Mouse (Mus musculus): ENCODE data around the gene Irak1.
A peak's percentile ranks its signal among the peaks of the same experiment; 100 is the strongest.

Irak1 gene

DNA sequence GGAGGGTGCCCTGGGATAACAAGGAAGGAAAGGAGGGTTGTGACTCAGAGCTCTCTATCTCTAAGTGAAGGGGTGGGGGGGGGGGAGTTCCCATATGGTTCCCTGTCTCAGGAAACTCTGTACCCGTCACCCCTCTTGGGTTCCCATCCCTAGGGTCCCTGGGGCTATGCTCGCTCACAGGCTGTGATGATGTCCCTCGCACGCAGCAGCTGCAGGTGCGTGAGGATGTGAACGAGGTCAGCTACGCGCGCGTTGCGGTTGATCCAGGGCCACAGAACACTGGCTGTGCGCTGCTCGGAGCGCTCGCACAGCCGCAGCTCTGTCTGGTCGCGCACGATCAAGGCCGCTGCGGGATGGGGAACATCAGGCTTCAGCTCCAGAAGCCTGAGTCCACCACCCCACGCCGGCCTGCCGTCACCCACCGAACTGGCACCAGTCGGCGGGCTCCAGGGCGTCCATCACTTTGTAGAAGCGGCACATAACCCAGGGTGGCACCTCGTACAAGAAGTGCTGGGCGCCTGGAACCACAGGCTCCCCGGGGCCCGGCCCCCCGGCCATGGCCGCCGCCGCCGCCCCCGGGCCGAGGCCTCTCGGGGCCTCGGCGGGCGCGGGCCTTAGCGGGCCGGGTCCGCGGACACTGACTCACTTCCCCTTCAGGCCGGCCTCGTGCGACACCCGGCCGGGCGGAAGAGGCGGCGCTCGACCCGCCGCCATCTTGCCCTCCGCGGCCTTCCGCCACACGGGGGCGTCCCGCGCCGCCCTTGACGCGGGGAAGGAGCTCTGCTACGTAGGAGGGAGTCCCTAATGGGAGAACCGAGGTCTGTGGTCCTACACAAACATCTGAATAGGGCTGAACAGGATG lies at the start of gene Irak1:
Gene Irak1, minus strand, starts transcription at position 731 of the 862 bp plus-strand sequence.
- no peak for DNase-seq (ENCODE audit: low read depth, low spot score)

DNA sequence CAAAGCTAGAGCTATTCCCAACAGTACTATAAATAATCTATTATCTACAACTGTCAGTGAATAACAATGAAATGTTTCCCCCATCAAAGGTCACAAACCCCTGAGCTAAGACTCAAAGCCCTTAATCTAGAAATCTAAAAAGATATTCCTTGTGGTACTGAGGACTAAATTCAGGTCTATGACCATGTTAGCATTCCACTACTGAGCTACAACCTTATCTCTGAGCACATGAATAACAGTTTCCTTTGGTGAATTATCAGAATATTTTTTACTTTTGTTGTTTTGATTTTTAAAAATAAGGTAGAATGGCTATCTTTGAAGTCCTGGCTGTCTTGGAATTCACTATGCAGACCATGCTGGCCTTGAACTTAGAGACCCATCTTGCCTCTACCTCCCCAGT lies 47.1 kb upstream of the Irak1 start:
- DNase-seq (ENCODE audit: low read depth, low spot score): no peak

DNA sequence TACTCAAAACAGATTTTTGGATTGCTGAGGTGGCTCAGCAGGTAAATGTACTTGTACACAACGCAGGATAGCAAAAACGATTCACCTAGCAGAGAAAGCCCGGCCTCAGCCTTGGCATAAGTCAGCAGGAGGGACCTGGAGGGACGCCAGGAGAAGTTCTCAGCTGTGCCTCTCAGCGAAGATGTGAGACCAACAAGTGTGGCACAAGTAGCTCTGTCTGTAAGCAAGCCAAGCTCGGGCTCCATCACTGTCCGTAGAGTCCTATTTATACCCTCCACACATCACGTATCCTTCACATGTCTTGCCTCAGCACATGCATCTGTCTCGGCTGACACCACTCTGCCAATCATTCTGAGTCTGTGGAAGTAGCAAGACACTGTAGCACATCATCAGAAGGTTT lies 44.2 kb upstream of the Irak1 start:
- peak; percentile 2 for DNase-seq (ENCODE audit: low read depth, low spot score)

DNA sequence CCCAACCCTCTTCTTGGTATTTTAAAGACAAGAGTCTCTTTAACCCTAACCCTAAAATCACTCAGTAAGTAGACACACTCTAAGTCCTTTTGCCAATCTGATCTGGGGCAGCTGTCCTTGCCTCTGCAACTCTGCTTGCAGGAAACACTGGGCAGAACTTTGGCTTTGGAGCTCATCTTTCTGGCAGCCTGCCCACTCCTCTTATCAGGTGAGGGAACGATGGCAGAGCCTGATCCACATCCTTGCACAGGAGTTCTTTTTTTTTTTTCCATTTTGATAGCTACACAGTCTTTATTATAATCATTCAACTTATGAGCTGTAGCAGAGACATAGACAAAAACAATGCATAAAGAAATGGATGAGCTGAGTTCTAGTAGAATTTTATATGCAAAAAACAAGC lies 21.4 kb upstream of the Irak1 start:
- DNase-seq (ENCODE audit: low read depth, low spot score): no peak

DNA sequence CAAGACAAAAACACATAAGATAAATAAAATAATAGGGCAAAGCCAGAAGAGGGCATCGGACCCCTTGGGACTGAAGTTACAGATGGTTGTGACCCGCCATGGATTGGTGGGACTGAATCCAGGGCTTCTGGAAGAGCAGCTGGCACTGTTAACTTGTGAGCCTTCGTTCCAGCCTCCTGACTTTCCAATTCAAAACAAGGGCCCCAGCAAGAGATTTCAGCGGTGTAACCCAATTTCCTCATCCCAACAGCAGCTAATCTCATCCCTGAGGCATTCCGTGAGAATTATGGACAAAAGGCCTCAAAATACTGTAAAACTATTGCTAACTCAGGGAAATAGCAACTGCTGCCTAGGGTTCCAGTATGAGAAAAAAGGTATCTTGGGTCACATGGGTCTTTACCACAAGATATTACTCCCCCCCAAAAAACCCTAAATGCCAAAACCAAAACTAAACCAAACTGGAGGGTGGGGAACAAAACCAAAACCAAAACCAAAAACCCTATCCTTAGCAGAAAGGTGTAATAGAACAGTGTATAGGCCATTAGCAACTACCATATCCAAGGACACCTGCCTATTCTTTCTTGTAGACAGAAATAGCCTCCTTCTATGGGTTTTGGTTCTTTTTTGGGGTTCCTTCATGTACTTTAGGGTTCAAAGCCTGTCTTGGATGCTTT lies 14.1 kb upstream of the Irak1 start:
- DNase-seq (ENCODE audit: low read depth, low spot score): no peak

DNA sequence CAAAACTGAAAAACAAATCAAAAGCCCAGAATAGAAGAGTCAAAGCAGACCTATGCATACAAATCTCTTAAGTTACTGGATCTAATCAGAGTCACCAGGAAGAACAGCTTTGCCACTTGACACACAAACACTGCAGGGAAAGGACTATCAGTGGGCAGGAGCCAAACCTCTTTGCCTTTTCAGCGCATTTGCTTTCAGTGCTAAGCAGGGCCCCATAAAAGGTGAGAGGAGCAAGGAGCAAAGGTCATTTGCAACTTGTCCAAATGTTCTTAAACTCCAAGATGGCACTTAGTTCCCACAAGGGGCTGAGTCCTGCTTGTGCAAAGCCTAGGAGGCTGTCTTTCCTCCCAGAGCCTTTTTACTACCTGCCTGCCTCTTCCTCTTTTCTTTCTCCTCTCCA lies 6.3 kb upstream of the Irak1 start:
- DNase-seq (ENCODE audit: low read depth, low spot score): no peak

DNA sequence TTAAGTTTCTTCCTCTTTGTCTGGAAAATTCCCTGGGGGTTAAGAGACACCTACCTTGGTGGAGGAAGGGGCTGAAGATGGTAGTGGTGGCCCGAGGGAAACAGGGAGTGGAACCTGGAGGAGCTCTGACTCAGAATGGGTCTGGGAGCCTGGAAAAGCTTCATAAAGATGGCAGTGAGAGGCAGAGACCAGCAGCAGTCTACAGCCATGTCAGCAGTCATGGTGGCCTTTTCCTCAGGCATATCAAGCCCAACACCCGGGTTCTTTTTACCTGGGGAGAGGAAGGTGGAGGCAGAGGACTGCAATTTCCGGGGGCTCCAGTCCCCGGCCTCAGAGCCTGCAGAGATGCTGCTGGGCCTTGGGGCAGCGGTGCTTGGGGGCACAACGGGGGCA lies 927 bp downstream of the Irak1 start:
- no peak for DNase-seq (ENCODE audit: low read depth, low spot score)

DNA sequence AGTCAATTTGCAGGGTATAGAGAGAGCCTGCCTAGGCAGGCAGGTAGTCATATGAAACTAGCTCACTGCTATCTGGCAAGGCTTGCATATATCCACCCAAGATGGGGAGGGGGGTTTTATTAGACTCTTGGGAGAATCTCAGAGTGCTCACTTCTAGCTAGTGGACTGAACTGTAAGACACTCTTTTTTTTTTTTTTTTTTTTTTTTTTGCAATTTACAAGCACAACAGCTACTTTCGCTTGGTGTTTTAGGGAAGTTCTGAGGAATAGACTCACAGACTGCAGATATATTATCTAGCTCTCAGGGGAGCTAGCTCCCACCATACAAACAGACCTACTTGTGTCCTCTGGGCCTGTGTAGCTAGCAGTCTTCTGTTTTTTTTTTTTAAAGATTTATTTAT lies 9.1 kb downstream of the Irak1 start:
- no peak for DNase-seq (ENCODE audit: low read depth, low spot score)

DNA sequence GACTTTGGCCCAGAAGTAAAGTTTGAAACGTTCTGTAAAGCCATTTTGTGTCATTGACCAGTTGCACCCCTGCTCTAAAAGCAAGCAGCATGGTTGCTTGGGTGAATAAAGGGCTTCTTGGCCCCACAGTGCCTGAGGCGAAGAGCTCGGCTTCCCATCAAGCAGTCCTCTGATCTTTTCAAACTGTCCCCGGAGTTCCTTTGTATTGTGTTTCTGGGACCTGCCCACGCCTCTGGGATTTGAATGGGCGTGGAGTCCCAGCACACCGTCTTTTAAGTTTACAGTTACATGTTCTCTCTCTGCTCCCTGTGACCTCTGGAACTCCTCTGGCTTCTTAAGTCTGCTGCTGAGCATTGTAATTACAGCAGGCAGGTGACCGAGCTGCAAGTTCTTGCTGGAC lies 15.7 kb downstream of the Irak1 start:
- no peak for DNase-seq (ENCODE audit: low read depth, low spot score)

DNA sequence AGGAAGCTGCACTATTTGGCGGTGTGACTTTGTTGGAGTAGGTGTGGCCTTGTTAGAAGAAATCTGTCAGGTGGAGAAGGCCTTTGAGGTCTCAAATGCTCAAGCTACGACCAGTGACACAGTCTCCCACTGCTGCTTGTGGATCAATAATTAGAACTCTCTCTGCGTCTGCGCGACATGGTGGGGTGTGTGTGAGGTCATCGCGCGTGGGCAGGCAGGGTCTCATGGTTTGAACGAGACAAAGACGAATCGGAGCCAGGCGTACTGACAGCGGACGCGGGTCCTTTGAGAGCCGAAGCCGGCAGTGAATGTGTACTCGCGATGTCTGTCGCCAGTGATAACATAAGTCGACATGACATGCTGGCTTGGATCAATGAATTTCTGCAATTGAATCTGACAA lies 17.3 kb downstream of the Irak1 start:
- DNase-seq (ENCODE audit: low read depth, low spot score): no peak

DNA sequence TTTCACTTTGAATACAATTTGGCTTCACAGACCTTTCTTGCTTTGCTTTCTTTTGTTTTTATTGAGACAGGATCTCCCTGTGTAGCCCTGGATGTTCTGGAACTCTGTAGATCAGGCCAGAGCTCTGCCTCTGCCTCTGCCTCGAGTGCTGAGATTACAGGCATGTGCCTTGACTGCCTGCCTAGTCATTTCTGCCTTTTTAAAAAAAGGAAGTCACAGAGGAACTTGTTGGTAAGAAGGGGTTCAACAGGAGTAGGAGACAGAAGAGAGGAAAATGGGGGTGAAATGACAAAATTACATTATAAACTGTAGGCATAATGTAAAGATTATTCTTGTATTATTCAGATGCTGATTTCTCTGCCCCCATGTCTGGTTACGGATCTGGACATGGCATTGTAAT lies 20.1 kb downstream of the Irak1 start:
- no peak for DNase-seq (ENCODE audit: low read depth, low spot score)

DNA sequence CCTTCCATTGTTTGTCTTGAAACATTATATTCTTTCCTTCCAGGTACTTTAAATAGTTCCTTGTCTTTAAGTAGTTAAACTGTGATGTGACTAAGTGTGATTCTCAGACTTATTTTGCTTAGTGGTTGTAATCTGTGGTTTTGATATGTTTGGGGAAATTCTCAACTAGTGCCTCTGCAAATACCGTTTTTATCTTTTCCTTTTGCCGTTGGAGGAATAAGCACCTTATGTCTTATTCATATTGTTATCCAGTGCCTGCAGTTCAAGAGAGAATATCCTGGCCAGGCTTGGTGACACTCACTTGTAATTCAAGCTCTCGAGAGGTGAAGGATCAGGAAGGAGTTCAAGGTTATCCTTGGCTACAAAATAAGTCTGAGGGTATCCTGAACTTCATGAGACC lies 22.7 kb downstream of the Irak1 start:
- DNase-seq (ENCODE audit: low read depth, low spot score): no peak

DNA sequence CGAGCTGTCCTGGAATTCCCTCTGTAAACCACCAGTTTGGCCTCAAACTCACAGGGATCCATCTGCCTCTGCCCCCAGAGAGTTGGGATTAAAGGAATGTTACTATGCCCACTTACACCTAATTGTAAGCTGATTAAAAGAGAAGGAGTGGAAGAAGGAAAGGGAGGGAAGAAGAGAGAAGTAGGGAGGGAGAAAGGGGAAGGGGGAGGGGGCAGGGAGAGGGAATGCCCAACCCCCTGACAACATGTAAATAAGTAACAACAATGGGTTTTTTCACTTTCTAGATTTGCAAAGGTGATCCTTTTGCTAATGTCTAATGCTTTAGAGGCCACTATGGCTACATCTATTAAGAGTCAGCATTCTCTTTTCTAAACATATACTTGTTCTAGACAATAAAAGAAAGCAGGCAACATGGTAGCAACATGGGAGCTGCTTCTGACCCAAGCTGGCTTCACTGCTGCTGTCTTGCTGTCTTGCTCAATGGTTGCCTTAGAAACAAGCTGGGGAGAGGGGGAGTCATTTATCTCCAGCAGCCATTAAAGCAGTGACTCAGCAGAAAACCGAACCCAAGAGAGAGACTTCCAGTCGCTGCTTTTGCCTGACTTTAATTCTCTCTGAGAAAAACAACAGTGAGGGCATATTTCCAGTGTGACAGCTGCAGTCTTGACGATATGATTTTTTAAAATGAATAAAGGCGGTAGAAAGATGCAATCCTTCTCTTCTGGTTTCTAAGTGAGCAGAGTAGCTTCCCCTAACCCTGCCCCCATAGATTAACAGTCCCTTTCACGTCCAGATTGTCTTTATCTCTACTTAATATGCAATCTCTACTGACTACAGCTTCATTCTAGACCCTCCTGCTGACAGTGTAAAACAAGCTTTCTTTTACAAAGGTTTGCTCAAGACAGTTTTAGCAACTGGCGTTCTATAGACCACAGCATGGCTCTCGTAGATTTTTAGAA lies 24.5 kb downstream of the Irak1 start:
- DNase-seq (ENCODE audit: low read depth, low spot score): peak; percentile 74

DNA sequence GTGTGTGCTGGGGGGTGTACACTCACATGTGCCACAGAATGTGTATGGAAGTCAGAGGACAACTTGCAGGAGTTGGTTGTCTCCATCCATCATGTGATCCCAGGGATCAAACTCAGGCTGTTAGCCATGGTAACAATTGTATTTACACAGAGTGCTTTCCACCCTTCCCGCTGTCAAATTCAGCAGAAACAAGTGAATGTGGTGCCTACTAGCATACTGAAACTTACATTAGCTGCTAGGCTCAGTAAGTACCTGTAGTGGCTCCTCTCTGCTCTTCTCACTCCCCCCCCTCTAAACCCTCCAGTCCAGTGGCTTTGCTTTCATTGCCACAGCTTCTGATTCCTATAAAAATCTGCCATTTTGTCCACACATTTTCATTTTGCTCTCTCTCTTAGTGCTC lies 45.9 kb downstream of the Irak1 start:
- DNase-seq (ENCODE audit: low read depth, low spot score): no peak

DNA sequence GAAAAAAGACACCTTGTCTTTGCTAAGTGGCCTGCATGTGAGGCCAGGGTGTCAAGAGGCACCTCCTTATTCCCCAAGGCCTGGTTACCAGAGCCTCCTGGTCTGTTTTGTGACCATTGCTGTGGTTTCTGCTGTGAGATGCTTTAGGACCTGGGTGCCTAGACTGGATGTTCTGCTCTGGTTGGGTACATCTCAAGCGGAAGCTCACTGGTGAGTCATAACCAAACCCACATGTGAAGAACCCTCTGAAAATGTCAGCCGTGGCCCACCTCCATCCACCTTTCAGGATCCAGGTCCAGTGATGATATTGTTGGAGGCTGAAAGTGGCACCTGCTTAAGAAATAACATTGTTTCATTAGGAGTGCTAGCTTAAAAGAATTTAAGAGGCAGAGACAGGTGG lies 47.4 kb downstream of the Irak1 start:
- DNase-seq (ENCODE audit: low read depth, low spot score): no peak

DNA sequence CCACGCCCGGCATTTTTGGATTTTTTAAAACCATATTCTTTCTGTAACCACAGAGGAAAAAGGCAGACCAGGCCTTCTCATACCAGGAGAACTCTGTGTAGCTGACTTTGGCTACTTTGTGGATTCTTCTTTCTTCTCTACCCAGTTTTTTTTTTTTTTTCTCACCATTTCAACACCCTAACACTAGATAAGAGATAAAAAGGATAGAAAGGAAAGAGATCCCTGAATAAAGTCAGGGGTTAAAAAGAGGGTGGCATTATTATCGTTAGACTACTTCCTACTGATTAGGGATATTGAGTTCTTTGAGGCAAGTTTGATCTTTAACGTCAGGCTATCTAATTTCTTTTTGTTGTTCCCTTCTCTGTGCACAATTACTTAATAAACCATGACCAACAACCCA lies 50.9 kb downstream of the Irak1 start:
- DNase-seq (ENCODE audit: low read depth, low spot score): no peak

DNA sequence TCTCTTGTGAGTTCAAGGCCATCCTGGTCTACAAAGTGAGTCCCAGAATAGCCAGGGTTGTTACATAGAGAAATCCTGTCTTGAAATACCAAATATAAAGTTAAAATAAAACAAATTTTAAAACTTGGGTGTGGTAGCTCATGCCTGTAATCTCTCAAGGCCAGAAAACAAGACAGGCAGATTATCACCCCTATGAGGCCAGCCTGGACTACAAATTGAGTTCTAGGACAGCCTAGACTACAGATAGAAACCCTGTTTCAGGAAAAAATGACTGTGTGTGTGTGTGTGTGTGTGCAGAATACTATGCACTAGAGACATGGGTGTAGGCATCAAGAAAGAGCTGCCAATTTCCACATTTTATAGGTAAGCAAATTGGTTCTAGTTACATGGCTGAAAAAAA lies 52.9 kb downstream of the Irak1 start:
- no peak for DNase-seq (ENCODE audit: low read depth, low spot score)

DNA sequence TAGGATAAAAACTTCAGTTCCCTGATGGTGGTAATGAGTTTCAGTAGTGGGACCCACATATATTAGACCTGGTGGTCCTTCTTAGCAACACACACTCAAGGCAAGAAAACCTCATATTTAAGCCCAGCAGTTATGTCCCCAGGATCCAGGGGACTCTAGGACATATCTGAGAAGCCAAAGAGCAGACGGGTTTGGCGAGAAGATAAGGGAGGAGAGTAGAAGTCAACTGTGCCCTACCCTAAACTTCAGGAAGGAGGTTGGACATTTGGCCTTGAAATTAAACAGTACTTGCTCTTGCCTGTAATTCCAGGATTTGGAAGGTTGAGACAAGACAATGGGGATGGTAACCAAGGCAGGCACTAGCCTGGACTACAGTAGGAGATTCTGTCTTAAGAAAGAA lies 54.0 kb downstream of the Irak1 start:
- DNase-seq (ENCODE audit: low read depth, low spot score): no peak

DNA sequence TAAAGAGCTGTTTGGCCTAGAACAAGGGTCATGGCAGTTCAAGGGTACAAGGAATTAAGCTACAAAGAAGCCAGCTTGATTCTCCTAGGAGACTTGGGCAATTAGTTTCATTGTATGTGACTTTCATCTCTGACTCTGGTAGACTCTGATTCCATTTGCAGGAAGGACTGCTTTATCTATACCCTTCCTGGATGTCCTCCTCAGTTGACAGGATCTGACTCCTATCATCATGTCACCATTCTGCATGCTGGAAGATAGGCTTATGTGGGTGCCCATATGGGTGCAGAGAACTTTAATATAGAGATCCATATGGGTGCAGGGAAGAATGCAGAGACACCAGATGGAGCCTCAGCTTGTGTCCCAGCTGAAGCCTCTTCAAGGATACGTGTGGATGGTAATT lies 54.6 kb downstream of the Irak1 start:
- DNase-seq (ENCODE audit: low read depth, low spot score): no peak

DNA sequence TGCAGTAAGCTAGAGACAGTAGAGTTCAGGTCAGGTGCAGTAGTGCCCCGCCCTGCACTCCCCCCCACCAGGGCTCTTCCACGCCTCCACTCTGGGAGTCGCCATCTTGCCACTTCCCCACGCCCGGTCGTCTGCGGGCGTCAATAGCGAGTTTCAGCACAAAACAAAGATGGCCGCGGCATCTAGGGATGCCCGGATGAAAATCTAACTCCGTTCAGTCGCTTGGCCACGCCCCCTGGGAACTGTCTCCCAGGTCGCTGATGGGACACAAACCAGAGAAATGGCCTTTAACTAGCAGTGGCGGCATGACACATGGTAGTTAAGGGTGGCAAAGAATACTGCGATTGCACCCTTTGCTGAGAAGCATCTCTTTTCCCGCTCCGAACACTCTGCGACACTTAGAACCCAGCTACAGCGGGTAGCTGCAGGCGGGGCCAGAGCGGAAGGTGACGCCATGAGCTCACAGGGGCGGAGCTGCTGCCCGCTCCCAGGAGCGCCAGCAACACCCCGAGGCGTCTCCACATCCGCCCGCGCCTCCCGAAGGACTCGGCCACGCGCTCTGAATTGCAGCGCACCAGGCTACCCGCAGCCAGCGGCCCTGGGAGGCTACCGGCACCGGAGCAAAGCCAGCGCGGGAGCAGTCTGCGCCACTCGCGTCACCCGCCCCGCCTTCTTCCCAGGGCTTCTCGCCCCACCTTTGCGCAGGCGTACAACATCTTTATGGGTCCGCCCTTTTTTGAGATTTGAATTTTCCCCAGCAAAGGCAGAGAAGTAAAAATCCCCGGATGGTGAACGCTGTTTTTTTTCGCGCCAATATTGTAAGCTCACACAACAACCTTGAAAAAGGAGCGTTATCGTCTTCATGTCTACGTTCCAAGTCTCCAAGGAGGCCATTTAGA lies 56.3 kb downstream of the Irak1 start:
- DNase-seq (ENCODE audit: low read depth, low spot score): peak; percentile 93
